Mouse (Mus musculus) liver, adult 10 weeks (tissue): ENCODE measurements around the gene Tnfrsf12a. TPM values are rescaled to one million over a fixed set of nuclear protein-coding genes. Genes with fewer than 3 reads are reported as not detected.

Experiments
- polyA plus RNA-seq: library from polyadenylated mRNA; stranded (reverse); fragments of 350-450 nt; fragmentation: Illumina TruSeq; extraction: RNeasy Lipid Tissue Mini Kit (QIAGEN cat#74804); gene quantifications from one replicate; pipeline ENCODE4 v1.2.3, GENCODE M21; 2014; ENCODE audit warnings: low read depth, low replicate concordance

Gene Tnfrsf12a
- polyA plus RNA-seq: 0.85 TPM

GRCm38 (mm10) chr17:23677236-23677679, at the start of gene Tnfrsf12a:
Tnfrsf12a (minus strand) TSS chr17:23677468.

GRCm38 (mm10) chr17:23725999-23726757, 48.9 kb upstream of the Tnfrsf12a start, which contains the start of gene Pkmyt1:
Pkmyt1 (plus strand) TSS chr17:23726336.

DNA sequence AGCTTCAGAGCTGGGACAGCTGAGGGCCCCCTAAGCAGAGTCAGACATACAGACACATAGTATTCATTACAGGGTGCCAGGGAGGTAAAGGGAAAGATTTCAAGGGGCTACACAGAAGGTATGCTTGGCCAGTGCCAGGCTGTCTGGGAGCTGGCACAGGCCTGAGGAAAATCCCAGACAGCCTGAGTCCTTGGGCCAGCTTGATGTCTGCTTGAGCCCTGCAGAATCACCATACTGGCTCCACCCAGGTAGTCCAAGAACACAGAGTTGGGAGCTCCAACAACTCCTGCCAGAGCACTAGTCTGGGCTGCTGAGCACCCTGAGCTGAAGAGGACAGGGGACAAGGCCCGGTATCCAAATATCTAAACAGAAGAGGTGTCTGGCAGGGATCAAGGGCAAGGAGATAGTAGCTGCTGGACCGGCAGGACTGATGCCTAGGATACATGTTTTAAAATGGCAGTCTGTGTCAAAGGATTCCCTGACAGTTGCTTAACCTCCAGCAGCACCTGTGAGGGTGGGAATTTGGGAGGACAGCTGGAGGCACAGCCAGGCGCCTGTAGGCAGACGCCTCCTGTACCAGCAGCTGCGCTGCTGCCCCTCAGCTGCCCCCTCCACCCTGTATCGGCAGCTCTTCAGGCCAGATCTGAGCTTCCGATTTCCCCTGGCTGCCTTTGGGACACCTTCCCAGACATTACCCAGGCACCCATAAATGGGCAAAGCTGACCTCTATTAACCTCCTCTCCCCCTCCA, 45.3 kb upstream of the Tnfrsf12a start, which contains the start of gene 1520401A03Rik:
Gene 1520401A03Rik (minus strand): TSS at position 408 of the 750 bp plus-strand sequence.

DNA sequence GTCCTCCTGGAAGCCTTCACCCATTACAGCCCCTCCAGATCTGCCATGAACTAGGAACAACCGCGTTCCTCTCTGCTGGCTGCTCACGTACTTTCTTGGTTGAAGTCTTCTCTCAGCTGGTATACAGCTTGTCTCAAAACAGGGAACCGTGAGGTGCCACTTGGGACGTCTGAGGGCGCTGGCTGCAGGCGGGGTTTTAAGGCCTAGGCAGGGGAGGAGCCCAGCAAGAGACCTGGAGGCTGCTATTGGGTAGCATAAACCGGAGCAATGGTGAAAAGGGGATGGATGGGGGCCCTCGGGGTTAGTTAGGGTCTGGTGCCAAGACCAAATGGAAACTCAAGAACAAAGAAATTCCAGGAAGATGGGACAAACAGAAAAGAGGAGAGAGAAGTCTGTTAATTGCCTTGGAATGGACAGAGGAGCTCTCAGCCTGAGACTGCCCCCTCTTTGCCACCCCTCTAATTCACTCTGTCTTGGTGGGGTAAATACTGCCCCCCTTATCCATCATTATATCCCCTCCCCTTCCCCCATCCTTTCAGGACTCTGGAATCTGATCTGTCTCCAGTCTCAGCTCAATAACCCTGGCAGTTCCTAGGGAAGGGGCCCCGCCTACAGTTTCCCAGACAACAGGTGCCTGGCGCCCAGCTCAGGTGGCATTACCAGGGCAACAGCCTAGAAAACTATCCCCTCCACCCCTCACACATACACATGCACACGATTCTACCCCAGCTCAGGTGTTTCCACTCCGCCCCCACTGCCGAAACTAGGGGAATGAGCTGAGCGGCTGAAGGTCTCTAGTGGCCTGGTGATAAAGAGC, 6.8 kb upstream of the Tnfrsf12a start, which contains the start of gene Cldn9:
Gene Cldn9 (minus strand): TSS at position 171 of the 817 bp plus-strand sequence.

GRCm38 (mm10) chr17:23679127-23679835, 2.0 kb upstream of the Tnfrsf12a start, which contains the start of gene Cldn6:
Cldn6 (plus strand) TSS chr17:23679249.

DNA sequence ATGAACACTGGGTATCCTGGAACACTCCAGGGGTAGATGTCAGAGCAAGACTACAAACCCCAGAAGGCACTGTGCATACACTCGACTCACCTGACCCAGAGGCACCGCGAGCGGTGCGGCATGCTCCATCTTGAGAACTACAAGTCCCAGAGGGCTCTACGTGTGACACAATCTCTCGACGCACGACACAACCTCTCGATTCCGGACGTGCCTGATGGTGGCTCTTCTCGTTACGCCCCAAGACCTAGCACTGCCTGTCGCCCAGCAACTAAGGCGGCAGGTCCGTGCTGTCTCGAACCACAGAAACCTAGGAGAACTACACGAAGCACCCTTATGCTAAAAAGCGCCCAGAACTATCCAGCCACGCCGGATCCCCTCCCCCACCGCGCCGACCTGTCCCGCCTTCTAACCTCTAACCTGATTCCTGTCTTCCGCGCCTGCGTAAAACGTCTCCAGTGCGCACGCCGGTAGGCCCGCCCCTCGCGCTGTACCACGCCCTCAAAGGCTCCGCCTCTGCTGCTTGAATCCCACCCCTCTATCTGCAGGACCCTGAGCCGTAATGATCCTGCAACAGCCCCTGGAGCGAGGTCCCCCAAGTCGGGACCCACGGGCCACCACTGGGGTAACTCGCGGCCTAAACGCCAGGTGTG, 3.7 kb downstream of the Tnfrsf12a start, which contains the start of the genes Hcfc1r1 and Thoc6:
Gene Hcfc1r1 (plus strand): TSS at position 173 of the 650 bp plus-strand sequence.
Gene Thoc6 (minus strand): TSS at position 459 of the 650 bp plus-strand sequence.

DNA sequence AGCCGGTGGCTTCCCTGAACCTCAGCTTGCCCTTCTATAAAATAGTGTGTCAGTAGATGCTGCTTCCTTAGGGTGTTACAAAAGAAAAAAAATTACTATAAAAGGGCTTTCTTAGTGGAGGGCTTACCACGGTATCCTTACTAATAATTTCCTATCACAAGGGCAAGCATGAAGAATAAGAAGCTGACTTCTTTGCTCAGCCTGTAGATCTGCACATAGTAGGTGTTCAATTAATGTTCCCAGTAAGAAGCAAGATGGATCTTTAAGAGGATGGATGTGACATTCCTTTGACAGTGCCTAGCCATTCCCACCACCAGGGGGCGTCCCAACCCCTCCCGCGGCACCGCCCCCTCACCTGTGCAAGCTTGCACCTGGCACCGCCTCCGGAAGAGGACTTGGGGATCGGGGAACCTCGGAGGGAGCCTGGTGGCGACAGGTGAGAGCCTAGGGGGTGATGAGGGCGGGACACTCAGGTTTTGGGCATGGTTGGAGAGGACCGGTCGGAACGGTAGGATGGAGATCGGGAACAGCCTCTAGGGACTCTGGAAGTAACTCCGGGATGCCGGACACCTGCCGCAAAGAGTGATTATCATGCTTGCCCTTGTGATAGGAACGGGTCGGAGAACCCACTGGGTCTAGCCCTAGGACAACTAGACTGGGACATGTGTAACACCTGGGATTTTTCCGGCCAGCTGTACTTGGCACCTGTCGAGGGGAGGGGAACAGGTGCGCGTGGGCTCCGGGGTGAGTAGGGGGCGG, 17.0 kb downstream of the Tnfrsf12a start, which contains the start of gene Bicdl2:
Gene Bicdl2 (plus strand): TSS at position 390 of the 759 bp plus-strand sequence.

DNA sequence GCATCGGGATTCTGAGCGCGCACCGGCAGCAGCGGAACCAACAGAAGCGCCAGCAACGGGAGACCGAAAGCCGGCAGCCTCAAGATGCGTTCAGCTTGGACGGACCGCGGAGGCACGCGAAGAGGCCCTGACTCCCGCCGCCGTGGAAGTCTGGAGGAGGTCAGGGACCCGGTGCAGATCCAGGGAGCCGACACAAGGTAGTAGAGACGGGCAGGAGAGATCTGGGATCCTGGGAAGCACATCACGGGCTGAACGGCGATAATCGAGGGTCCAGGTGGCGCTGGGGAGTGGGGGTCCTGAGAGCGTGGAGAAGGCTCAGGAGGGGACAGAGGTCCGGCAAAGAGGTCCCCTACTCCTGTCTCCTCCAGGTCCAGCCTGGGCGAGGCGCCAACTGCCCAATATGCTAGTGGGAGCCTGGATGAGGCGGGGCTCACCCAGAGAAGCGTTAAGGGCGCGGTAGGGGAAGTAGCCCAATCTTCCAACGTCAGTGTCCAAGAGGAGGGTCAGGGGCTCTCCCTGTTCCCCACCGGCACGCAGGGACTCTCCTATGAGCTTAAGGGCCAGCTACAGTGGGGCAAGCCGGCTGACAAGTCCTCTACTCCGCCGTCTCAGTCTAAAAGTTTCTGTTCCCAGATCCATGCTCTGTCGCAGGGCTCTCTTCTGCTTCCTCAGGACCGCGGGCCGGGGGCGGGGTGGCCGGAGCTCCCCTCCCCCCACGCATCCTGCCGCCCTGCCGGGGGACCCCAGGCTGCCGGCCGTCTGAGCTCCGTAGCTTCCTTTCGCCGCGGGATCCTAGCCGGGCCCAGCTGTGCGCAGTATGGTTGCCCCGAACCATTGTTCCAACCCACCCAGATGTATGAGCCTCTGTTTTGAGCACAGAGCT, 32.4 kb downstream of the Tnfrsf12a start, which contains the start of gene Mmp25:
Gene Mmp25 (minus strand): TSS at position 665 of the 883 bp plus-strand sequence.

Other genes starting within 250 kb of the Tnfrsf12a start
- gene Vmn2r117, start 197.8 kb downstream of the Tnfrsf12a start, polyA plus RNA-seq: not detected
- 0.45 TPM for gene Zfp213, start 113.2 kb downstream of the Tnfrsf12a start, polyA plus RNA-seq
- gene Zfp13, start 78.0 kb downstream of the Tnfrsf12a start, polyA plus RNA-seq: not detected
- not detected for gene Zscan10, start 76.6 kb downstream of the Tnfrsf12a start, polyA plus RNA-seq
- gene Mmp25, start 32.2 kb downstream of the Tnfrsf12a start, polyA plus RNA-seq: not detected
- gene Bicdl2, start 17.0 kb downstream of the Tnfrsf12a start, polyA plus RNA-seq: not detected
- gene Hcfc1r1, start 3.9 kb downstream of the Tnfrsf12a start, polyA plus RNA-seq: 6.7 TPM
- gene Thoc6, start 3.6 kb downstream of the Tnfrsf12a start, polyA plus RNA-seq: 0.82 TPM
- not detected for gene Cldn6, start 1.8 kb upstream of the Tnfrsf12a start, polyA plus RNA-seq
- not detected for gene Cldn9, start 6.6 kb upstream of the Tnfrsf12a start, polyA plus RNA-seq
- not detected for gene 1520401A03Rik, start 45.3 kb upstream of the Tnfrsf12a start, polyA plus RNA-seq
- 0.19 TPM for gene Pkmyt1, start 48.9 kb upstream of the Tnfrsf12a start, polyA plus RNA-seq
- gene Paqr4, start 63.4 kb upstream of the Tnfrsf12a start, polyA plus RNA-seq: 0.61 TPM
- gene Kremen2, start 68.4 kb upstream of the Tnfrsf12a start, polyA plus RNA-seq: not detected
- 1.4 TPM for gene Flywch1, start 94.1 kb upstream of the Tnfrsf12a start, polyA plus RNA-seq
- gene Flywch2, start 108.6 kb upstream of the Tnfrsf12a start, polyA plus RNA-seq: not detected
- gene Srrm2, start 113.1 kb upstream of the Tnfrsf12a start, polyA plus RNA-seq: 42.5 TPM
- 9.9 TPM for gene Elob, start 151.7 kb upstream of the Tnfrsf12a start, polyA plus RNA-seq
- not detected for gene Prss33, start 158.6 kb upstream of the Tnfrsf12a start, polyA plus RNA-seq
- not detected for gene Prss32, start 166.4 kb upstream of the Tnfrsf12a start, polyA plus RNA-seq
- not detected for gene Prss41, start 166.7 kb upstream of the Tnfrsf12a start, polyA plus RNA-seq
- not detected for gene Prss21, start 190.6 kb upstream of the Tnfrsf12a start, polyA plus RNA-seq
- gene Dcpp1, start 203.4 kb upstream of the Tnfrsf12a start, polyA plus RNA-seq: not detected
- not detected for gene Dcpp2, start 203.4 kb upstream of the Tnfrsf12a start, polyA plus RNA-seq
- gene Dcpp3, start 240.0 kb upstream of the Tnfrsf12a start, polyA plus RNA-seq: not detected